Mouse (Mus musculus): ENCODE data around the gene Bri3bp. TPM values are rescaled to one million over a fixed set of nuclear protein-coding genes. Genes with fewer than 3 reads are reported as not detected.
"Not testable (repeated sequence)": the region's sequence is repeated elsewhere in the genome, so short reads cannot be mapped to it uniquely, and the experiment has no call there.

The Bri3bp gene
- polyA plus RNA-seq, 1 experiment from 2014 or later: 59.6 TPM

DNA sequence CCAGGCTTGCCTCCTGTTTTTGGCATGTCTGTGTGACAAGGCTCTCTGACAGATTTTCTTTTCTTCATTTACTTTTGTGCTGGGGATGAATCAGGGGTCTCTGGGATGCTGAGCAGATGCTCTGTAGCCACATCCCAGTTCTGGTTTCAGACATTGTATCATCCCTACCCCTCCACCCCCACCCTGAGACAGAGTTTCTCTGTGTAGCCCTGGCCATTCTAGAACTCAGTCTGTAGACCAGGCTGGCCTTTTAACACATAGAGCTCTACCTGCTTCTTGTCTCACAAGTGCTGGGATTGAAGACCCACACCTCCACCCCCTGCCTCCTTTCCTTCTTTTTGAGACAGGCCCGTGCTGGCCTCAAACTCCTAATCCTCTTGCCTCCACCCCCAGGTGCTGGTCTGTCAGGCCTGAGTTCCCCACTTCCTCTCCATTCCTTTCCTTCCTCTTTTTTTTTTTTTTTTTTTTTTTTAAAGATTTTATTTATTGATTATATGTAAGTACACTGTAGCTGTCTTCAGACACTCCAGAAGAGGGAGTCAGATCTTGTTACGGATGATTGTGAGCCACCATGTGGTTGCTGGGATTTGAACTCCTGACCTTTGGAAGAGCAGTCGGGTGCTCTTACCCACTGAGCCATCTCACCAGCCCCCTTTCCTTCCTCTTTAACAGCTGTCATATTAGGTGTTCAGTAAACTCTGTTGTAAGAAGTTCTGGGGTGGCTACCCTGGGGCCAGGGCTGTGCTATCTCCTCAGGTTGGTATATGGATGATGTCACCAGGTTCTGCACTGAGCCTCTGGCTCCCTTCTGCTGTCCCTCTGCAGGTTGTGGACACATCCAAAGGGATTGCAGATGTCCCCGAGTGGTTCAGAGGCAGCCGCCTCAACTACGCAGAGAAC, 42.6 kb downstream of the Bri3bp start:
- Histone ChIP-seq H3K4me3 (replicated peaks) (no peak overlapping the region), H3K4me1 (replicated peaks) (0 out of 2 replicates have a peak, but pooled peaks cover 8% of the 10 kb centered on the region), H3K27me3 (replicated peaks) (no peaks in the 10 kb centered on the region), H3K9ac (no peak overlapping the region), H3K4me2 (replicated peaks) (no peak overlapping the region), H3K9me3 (no peaks in the 10 kb centered on the region), H3K36me3 (peaks cover 32% of the 10 kb centered on the region), H3K27ac (no peak overlapping the region)
- ATAC-seq: no peak
- 72% methylated on average over 6 of the region's 6 CpGs for WGBS

DNA sequence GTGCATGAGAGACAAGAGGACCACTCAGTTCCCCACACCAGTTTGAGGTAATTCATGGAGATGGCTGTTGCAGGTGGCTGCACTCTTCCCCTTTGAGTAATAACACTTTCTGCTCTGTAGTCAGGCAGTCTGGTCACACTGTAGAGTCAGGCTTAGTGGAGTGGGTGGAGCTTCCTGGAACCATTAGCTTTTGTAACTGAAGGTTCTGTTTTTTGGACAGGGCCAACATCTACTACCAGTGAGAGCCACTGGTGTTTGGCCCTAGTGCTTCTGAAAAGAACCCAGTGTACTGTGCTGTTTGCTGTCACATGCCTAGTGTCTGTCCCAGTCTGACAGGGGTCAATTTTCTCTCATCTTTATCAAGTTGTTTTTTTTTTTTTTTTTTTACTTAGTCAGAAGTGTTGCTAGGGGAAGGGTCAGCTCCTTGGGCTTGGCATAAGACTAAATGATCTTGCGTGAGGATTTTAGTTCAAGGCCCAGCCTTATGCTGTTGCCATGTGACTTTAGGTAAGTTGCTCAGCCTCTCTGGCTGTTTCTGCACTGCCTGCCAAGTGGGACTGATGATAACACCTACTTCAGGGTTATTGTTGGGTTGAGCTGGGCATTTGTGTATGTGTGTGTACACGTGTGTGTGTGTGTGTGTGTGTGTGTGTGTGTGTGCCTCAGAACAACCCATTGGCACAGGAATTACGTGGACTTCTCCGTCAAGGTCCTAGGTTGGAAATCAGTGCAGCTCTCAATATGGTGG, 43.8 kb downstream of the Bri3bp start:
- H3K9me3 ChIP-seq: no peaks in the 10 kb centered on the region
- no peak overlapping the region for H3K4me3 ChIP-seq (replicated peaks)
- WGBS: 93% methylated on average over 4 of the region's 4 CpGs
- ATAC-seq: no peak
- H3K9ac ChIP-seq: no peak overlapping the region
- no peak overlapping the region for H3K4me2 ChIP-seq (replicated peaks)
- no peak overlapping the region for H3K27ac ChIP-seq
- peaks cover 39% of the 10 kb centered on the region for H3K36me3 ChIP-seq
- H3K4me1 ChIP-seq (replicated peaks): 0 out of 2 replicates have a peak, but pooled peaks cover 7% of the 10 kb centered on the region
- H3K27me3 ChIP-seq (replicated peaks): no peaks in the 10 kb centered on the region

DNA sequence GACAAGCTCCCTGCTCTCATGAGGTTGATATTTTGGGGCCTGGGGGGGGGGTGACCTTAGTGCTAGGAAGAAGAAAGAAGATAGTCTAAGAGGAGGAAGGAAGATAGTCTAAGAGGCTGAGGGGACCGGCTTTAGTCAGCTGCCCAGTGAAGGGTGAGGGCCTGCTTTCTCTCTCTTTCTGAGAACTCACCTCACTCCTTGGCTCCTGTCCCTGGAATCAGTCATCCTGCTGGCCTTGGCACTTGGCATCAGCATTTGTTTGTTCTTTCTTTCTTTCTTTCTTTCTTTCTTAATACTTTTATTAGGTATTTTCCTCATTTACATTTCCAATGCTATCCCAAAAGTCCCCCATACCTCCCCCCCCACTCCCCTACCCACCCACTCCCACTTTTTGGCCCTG, 44.7 kb downstream of the Bri3bp start:
- peaks cover 46% of the 10 kb centered on the region for H3K36me3 ChIP-seq
- H3K9ac ChIP-seq: no peak overlapping the region
- H3K27me3 ChIP-seq (replicated peaks): no peaks in the 10 kb centered on the region
- H3K4me1 ChIP-seq (replicated peaks): no peaks in the 10 kb centered on the region
- ATAC-seq: no peak
- WGBS: 69% methylated on average over 1 of the region's 1 CpGs
- no peak overlapping the region for H3K4me2 ChIP-seq (replicated peaks)
- H3K4me3 ChIP-seq (replicated peaks): no peak overlapping the region
- no peaks in the 10 kb centered on the region for H3K9me3 ChIP-seq
- H3K27ac ChIP-seq: no peak overlapping the region

DNA sequence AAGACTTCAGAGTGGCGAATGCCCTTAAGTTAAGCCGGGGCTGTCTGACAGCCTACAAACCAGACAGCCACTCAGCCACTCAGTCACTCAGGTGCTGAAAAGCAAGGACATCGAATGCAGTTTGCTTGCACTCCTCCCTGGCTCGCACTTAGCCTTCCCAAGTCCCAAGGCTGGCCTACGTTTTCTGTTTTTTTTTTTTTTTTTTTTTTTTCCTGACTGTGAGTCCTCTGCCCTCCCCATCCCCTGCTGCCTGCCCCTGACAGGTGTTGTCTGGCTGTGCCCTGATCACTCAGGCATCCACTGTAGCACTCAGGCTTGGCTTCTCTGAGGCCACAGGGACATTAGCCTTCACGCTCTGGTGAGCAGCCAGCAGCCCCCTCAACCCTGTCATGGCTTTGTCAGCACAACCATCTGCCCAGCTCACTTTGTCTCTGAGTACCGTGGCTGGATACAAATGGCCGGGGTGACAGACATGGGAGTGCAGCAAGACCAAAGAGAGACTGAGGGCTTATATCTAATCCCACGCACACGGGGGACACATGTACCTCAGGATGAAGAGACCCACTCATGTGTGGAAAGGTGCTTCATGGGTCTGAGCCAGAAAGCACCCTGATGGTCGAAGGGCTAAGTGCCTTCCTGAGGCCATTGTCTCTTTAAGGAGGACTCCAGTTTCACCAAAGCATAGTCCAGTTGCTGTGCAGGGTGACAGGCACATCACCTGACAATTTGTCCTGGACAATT, 46.2 kb downstream of the Bri3bp start:
- Histone ChIP-seq H3K36me3 (peaks cover 51% of the 10 kb centered on the region), H3K4me3 (replicated peaks) (no peak overlapping the region), H3K4me1 (replicated peaks) (no peaks in the 10 kb centered on the region), H3K27ac (no peak overlapping the region), H3K9me3 (no peaks in the 10 kb centered on the region), H3K27me3 (replicated peaks) (no peaks in the 10 kb centered on the region), H3K4me2 (replicated peaks) (no peak overlapping the region), H3K9ac (no peak overlapping the region)
- 0 out of 2 replicates have a peak, but pooled peaks have one; percentile 8 for ATAC-seq
- WGBS: 79% methylated on average over 11 of the region's 11 CpGs

DNA sequence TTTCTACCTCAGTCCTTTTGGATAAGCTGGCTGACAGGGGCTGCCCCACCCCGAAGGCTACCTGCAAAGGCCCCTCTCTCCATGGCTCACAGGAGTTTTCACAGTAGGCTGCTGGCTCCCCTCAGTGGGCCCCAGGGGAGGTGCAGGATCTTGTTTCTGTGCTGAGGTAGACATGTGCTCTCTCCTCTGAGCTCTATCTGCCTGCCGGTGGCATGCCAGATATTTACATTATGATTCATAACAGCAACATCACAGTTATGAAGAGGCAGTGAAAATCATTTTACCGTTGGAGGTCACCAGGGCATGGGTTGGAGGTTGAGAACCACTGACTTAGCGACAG, 46.7 kb downstream of the Bri3bp start:
- no peak overlapping the region for H3K4me2 ChIP-seq (replicated peaks)
- no peaks in the 10 kb centered on the region for H3K27me3 ChIP-seq (replicated peaks)
- no peak overlapping the region for H3K9ac ChIP-seq
- H3K4me3 ChIP-seq (replicated peaks): no peak overlapping the region
- H3K27ac ChIP-seq: no peak overlapping the region
- ATAC-seq: peak; percentile 44; the same call in 1 of the 2 replicates
- WGBS: 61% methylated on average over 4 of the region's 4 CpGs
- H3K9me3 ChIP-seq: no peaks in the 10 kb centered on the region
- H3K36me3 ChIP-seq: peaks cover 47% of the 10 kb centered on the region
- no peaks in the 10 kb centered on the region for H3K4me1 ChIP-seq (replicated peaks)

DNA sequence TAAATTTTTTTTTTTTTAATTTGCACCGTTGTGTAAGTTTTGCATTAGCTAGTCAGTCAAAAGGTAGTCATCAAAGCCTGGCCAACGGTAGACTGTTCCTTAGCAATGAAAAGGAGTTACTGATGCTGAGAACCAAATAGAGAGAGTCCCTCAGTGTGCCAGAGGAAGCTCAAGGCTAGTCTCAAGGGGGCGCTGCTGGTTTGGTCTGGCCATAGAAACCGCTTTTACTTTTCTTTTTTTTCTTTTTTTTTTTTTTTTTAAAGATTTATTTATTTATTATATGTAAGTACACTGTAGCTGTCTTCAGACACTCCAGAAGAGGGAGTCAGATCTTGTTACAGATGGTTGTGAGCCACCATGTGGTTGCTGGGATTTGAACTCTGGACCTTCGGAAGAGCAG, 47.6 kb downstream of the Bri3bp start:
- not testable (repeated sequence) for H3K9me3 ChIP-seq; H3K27me3 ChIP-seq (replicated peaks); H3K9ac ChIP-seq; ATAC-seq; H3K27ac ChIP-seq; H3K4me2 ChIP-seq (replicated peaks); H3K4me1 ChIP-seq (replicated peaks); H3K4me3 ChIP-seq (replicated peaks)
- H3K36me3 ChIP-seq: peaks cover 44% of the 10 kb centered on the region
- 91% methylated on average over 5 of the region's 5 CpGs for WGBS

DNA sequence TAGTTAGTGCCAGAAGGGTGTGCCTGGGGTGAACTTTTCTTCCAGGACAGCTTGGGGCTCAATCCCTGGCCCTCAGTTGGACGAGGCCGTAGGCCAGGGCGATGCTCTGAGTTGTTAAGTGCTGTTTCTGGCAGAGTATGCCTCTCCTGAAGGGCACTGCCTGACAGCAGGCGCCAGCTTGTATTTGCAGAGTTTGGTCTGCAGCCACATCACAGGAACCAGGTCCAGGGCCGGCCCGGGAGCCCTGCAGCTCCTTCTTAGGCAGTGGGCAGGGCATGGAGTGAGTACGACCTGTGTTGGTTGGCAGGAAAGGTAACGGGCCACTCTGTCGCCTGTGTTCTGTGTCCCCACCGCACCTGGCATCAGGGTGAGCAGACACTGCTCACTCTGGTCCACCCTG, 49.7 kb downstream of the Bri3bp start:
- H3K9me3 ChIP-seq: no peaks in the 10 kb centered on the region
- 94% methylated on average over 10 of the region's 10 CpGs for WGBS
- no peak overlapping the region for H3K27ac ChIP-seq
- ATAC-seq: no peak
- no peak overlapping the region for H3K4me2 ChIP-seq (replicated peaks)
- H3K36me3 ChIP-seq: peaks cover 44% of the 10 kb centered on the region
- no peak overlapping the region for H3K9ac ChIP-seq
- H3K4me3 ChIP-seq (replicated peaks): no peak overlapping the region
- H3K27me3 ChIP-seq (replicated peaks): no peaks in the 10 kb centered on the region
- H3K4me1 ChIP-seq (replicated peaks): no peaks in the 10 kb centered on the region

DNA sequence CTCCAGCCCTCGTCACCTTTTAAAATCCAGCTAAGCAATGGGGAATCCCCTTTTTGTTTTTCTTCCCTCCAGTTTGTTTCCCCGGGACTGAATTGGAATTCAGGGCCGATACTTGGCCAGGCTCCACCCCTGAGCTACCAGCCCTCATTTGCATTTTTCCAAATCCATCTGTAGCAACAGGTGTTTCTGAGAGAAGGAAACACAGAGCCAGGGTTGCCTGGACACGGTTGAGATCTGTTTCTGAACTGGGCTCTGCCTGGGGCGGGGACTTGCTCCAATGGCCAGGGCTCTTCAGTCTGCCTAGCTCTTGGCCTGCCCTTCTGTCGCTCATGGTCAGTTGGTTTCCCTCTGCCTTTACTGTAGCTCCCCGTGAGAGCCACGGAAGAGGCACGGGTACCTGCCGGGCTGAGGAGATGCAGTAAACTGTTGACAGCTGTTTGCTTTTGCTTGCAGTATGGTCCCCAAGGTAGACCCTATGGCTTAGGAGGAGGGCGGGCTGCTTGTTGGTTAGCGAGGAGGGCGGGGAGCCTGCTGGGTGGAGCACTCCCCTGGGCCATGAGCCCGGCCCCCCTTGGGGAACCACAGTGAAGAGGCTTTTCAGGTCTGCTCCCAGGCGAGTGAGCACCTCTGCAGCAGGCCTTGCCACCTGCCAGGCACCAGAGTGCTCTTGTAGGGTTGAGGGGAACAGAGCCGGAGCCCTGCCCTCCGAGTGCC, 51.2 kb downstream of the Bri3bp start:
- 70% methylated on average over 17 of the region's 17 CpGs for WGBS
- Histone ChIP-seq H3K36me3 (peaks cover 40% of the 10 kb centered on the region), H3K27me3 (replicated peaks) (no peaks in the 10 kb centered on the region), H3K9me3 (no peaks in the 10 kb centered on the region), H3K4me2 (replicated peaks) (no peak overlapping the region), H3K27ac (no peak overlapping the region), H3K4me3 (replicated peaks) (no peak overlapping the region), H3K9ac (no peak overlapping the region), H3K4me1 (replicated peaks) (no peaks in the 10 kb centered on the region)
- ATAC-seq: peak; percentile 20; the same call in 1 of the 2 replicates

DNA sequence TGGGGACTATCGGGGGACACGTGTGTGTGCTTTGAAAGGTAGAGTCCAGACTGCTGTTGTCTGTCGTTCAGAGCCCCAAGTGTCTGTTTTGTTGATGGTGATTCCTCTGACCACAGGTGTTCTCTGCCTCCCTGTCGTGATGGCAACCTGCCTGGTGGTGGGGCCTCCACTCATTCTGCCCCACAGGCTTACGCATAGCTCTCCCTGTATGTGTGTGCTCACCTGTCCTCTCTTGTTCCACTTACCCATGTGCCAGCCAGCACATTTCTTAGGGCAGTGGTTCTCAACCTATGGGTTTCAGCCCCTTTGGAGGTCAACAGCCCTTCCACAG, 51.7 kb downstream of the Bri3bp start:
- Histone ChIP-seq H3K27ac (no peak overlapping the region), H3K9ac (no peak overlapping the region), H3K4me1 (replicated peaks) (no peaks in the 10 kb centered on the region), H3K4me2 (replicated peaks) (no peak overlapping the region), H3K4me3 (replicated peaks) (no peak overlapping the region), H3K36me3 (peaks cover 36% of the 10 kb centered on the region), H3K9me3 (no peaks in the 10 kb centered on the region), H3K27me3 (replicated peaks) (no peaks in the 10 kb centered on the region)
- ATAC-seq: no peak
- WGBS: 73% methylated on average over 5 of the region's 5 CpGs

DNA sequence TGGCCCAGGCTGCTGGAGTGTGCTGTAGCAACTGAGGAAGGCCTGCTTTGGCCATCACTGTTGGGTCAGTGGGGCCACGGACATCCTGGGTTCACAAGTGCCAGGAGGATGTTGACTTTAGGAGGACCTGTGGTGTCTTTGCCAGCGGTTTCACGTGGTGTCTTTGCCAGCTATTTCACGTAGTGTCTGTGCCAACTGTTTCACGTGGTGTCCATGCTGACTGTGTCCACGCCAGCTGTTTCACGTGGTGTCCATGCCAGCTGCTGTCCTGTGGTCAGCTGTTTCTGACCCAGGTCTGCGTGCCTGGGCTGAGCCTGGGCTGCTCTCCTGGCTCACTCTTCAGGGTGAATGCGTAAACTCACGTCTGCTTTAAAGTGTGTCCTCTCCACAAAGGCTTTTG, 54.3 kb downstream of the Bri3bp start:
- 88% methylated on average over 10 of the region's 10 CpGs for WGBS
- no peaks in the 10 kb centered on the region for H3K9me3 ChIP-seq
- no peak overlapping the region for H3K27ac ChIP-seq
- no peaks in the 10 kb centered on the region for H3K27me3 ChIP-seq (replicated peaks)
- H3K36me3 ChIP-seq: peaks cover 26% of the 10 kb centered on the region
- no peak overlapping the region for H3K4me2 ChIP-seq (replicated peaks)
- H3K4me1 ChIP-seq (replicated peaks): no peaks in the 10 kb centered on the region
- ATAC-seq: no peak
- no peak overlapping the region for H3K9ac ChIP-seq
- H3K4me3 ChIP-seq (replicated peaks): no peak overlapping the region

DNA sequence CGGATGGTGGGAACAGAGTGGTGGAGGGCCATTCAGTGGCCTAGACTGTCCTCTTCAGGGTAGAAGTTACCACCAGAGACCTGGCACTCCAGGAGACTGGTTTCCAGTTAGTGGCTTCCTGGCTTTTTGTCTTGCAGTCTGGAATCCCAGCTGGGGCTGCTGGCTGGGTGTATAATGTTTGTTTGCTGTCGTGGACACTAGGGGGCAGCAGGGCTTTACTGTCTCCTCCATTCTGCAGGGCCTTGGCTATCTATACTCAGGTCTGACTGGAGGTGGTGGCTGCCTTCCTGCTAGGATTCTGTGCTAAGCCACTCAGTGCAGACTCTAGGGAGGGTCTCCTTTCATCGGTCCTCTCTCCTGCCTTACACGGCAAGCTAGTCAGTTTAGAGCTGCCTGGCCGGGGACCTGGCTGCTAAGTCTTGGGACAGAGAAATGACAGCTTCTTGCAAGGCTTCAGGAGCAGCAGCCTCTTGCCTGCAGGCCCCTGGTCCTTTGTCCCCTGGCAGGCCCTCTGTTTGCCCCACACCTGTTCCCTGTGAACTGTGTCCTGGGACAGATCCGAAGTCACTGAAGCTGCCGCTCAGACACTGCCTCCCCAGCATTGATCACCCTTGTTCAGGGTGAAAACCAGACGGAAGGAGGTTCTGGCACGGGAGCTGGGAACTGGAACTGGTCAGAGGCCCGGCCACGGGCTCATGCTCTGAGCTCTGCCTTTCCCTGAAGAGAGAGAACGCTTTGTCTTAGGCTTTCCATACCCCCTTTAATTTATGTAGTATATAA, 56.6 kb downstream of the Bri3bp start:
- Histone ChIP-seq H3K9me3 (no peaks in the 10 kb centered on the region), H3K36me3 (peaks cover 17% of the 10 kb centered on the region; the same call in 1 of the 2 replicates), H3K27ac (no peak overlapping the region), H3K27me3 (replicated peaks) (no peaks in the 10 kb centered on the region), H3K9ac (no peak overlapping the region), H3K4me3 (replicated peaks) (no peak overlapping the region), H3K4me1 (replicated peaks) (no peaks in the 10 kb centered on the region), H3K4me2 (replicated peaks) (no peak overlapping the region)
- 0 out of 2 replicates have a peak, but pooled peaks have one; percentile 33 for ATAC-seq
- whole genome bisulfite sequencing: 70% methylated on average over 12 of the region's 12 CpGs
